Mouse (Mus musculus) lung, embryonic 14.5 days (tissue): ENCODE measurements at regions not wholly inside any gene's neighbourhood (a gene's known extent, or its start where the extent isn't known, plus 50 kb on each side); places are given as distances from the start of the nearest gene placed in this dataset.

ENCODE experiments used
- ATAC-seq: fragments of 200-750 bp; cut with Nextera tagmentation; 2 replicates; pipeline ENCODE4 v1.8.0; 2017; ENCODE audit warnings: mild to moderate bottlenecking, moderate TSS enrichment, moderate library complexity; ENCODE audit not compliant: insufficient read depth
- DNase-seq: peaks from one replicate; pipeline ENCODE4 v3.0.0-alpha.2; 2015
- H3K27ac ChIP-seq: fragments of 300-500 bp; sonication (generic); 2 replicates; pipeline ENCODE4 v1.5.1; 2014; ENCODE audit warnings: low read depth, mild to moderate bottlenecking, moderate library complexity
- H3K27me3 ChIP-seq: fragments of 300-500 bp; sonication (generic); 2 replicates; pipeline ENCODE4 v1.6.1; 2014; ENCODE audit warnings: low read length, control low read depth; ENCODE audit not compliant: insufficient read depth
- H3K36me3 ChIP-seq: fragments of 300-500 bp; sonication (generic); 2 replicates; pipeline ENCODE4 v1.6.1; 2014; ENCODE audit warnings: control low read depth; ENCODE audit not compliant: insufficient read depth
- H3K4me1 ChIP-seq: fragments of 300-500 bp; sonication (generic); 2 replicates; pipeline ENCODE4 v1.6.1; 2014; ENCODE audit warnings: antibody characterized with exemption, control low read depth; ENCODE audit not compliant: insufficient read depth
- H3K4me2 ChIP-seq: fragments of 300-500 bp; sonication (generic); 2 replicates; pipeline ENCODE4 v1.6.1; 2014; ENCODE audit warnings: mild to moderate bottlenecking
- H3K4me3 ChIP-seq: fragments of 300-500 bp; sonication (generic); 2 replicates; pipeline ENCODE4 v1.5.1; 2014; ENCODE audit warnings: low read depth, low read length
- H3K9ac ChIP-seq: fragments of 300-500 bp; sonication (generic); 2 replicates; pipeline ENCODE4 v1.6.1; 2014
- H3K9me3 ChIP-seq: fragments of 300-500 bp; sonication (generic); 2 replicates; pipeline ENCODE4 v1.6.1; 2016; ENCODE audit warnings: low read depth, low read length, control low read depth
- CTCF ChIP-seq: IDR thresholded peaks from 2 replicates; pipeline ENCODE4 v1.5.1; 2016; ENCODE audit warnings: antibody characterized with exemption, low read depth
- WGBS: fragments of 180-500 bp; shearing (Covaris S2); extraction: QIAGEN DNeasy Blood & Tissue Kit; methylation state at CpG from one replicate; pipeline ENCODE4 v1.1.7; 2014; 5-methylcytosine and 5-hydroxymethylcytosine counted together

- Histone ChIP-seq H3K36me3 (no peaks in the 10 kb centered on the region), H3K9me3 (no peaks in the 10 kb centered on the region), H3K27ac (no peak overlapping the region), H3K27me3 (no peaks in the 10 kb centered on the region), H3K4me2 (no peak overlapping the region), H3K4me3 (no peak overlapping the region), H3K4me1 (no peaks in the 10 kb centered on the region), H3K9ac (no peak overlapping the region)
- no peak for TF ChIP-seq CTCF
- WGBS = 88% methylated on average over 1 of the region's 1 CpGs
- DNase-seq (no peak), ATAC-seq (no peak)
Measured at GRCm38 (mm10) chr15:28560035-28560434, 356.5 kb downstream of the Dnah5 start.

- no peaks in the 10 kb centered on the region for H3K36me3 ChIP-seq
- no peak for ATAC-seq
- no peak overlapping the region for H3K27ac ChIP-seq
- H3K4me2 ChIP-seq = no peak overlapping the region
- no peak overlapping the region for H3K9ac ChIP-seq
- H3K4me3 ChIP-seq = no peak overlapping the region
- no peaks in the 10 kb centered on the region for H3K27me3 ChIP-seq
- no peaks in the 10 kb centered on the region for H3K9me3 ChIP-seq
- no peak for TF ChIP-seq CTCF
- DNase-seq = no peak
- H3K4me1 ChIP-seq = no peaks in the 10 kb centered on the region
Measured at GRCm38 (mm10) chr15:28595294-28595693, 391.7 kb downstream of the Dnah5 start.

GRCm38 (mm10) chr15:28595725-28596124 lies 392.2 kb downstream of the Dnah5 start:
- H3K9ac ChIP-seq = no peak overlapping the region
- no peak for ATAC-seq
- no peak for TF ChIP-seq CTCF

GRCm38 (mm10) chr15:28600132-28600531 lies 396.6 kb downstream of the Dnah5 start:
- H3K36me3 ChIP-seq = no peaks in the 10 kb centered on the region
- no peak overlapping the region for H3K27ac ChIP-seq
- no peak for DNase-seq

More at GRCm38 (mm10) chr15:28595725-28596124, 392.2 kb downstream of the Dnah5 start:
- Histone ChIP-seq H3K4me1 (no peaks in the 10 kb centered on the region), H3K36me3 (no peaks in the 10 kb centered on the region), H3K4me2 (no peak overlapping the region), H3K27ac (no peak overlapping the region), H3K9me3 (no peaks in the 10 kb centered on the region), H3K4me3 (no peak overlapping the region), H3K27me3 (no peaks in the 10 kb centered on the region)
- WGBS = 51% methylated on average over 4 of the region's 4 CpGs
- DNase-seq = no peak

GRCm38 (mm10) chr15:28615662-28616061 lies 412.1 kb downstream of the Dnah5 start:
- ATAC-seq = no peak
- no peaks in the 10 kb centered on the region for H3K36me3 ChIP-seq
- H3K9me3 ChIP-seq = no peaks in the 10 kb centered on the region
- H3K9ac ChIP-seq = no peak overlapping the region
- no peak overlapping the region for H3K4me2 ChIP-seq
- H3K27ac ChIP-seq = no peak overlapping the region
- no peak for TF ChIP-seq CTCF
- WGBS = 73% methylated on average over 3 of the region's 3 CpGs
- no peak for DNase-seq
- H3K27me3 ChIP-seq = no peaks in the 10 kb centered on the region
- H3K4me3 ChIP-seq = no peak overlapping the region
- no peaks in the 10 kb centered on the region for H3K4me1 ChIP-seq

More at GRCm38 (mm10) chr15:28600132-28600531, 396.6 kb downstream of the Dnah5 start:
- no peak for ATAC-seq
- Histone ChIP-seq H3K4me3 (no peak overlapping the region), H3K4me1 (no peaks in the 10 kb centered on the region), H3K27me3 (no peaks in the 10 kb centered on the region), H3K4me2 (no peak overlapping the region), H3K9me3 (no peaks in the 10 kb centered on the region), H3K9ac (no peak overlapping the region)
- 68% methylated on average over 5 of the region's 5 CpGs for WGBS
- no peak for TF ChIP-seq CTCF

GRCm38 (mm10) chr15:28640349-28640748 lies 436.8 kb downstream of the Dnah5 start:
- WGBS = 54% methylated on average over 3 of the region's 3 CpGs

GRCm38 (mm10) chr15:28645122-28645521 lies 441.6 kb downstream of the Dnah5 start:
- Histone ChIP-seq H3K4me2 (no peak overlapping the region), H3K9me3 (no peaks in the 10 kb centered on the region), H3K27me3 (no peaks in the 10 kb centered on the region), H3K4me1 (no peaks in the 10 kb centered on the region), H3K9ac (no peak overlapping the region), H3K36me3 (no peaks in the 10 kb centered on the region), H3K27ac (no peak overlapping the region), H3K4me3 (no peak overlapping the region)
- no peak for DNase-seq
- no peak for ATAC-seq
- no peak for TF ChIP-seq CTCF
- WGBS = 19% methylated on average over 1 of the region's 1 CpGs

More at GRCm38 (mm10) chr15:28640349-28640748, 436.8 kb downstream of the Dnah5 start:
- no peaks in the 10 kb centered on the region for H3K4me1 ChIP-seq
- no peaks in the 10 kb centered on the region for H3K27me3 ChIP-seq
- no peaks in the 10 kb centered on the region for H3K9me3 ChIP-seq
- no peak for ATAC-seq
- no peak overlapping the region for H3K4me2 ChIP-seq
- DNase-seq = no peak
- no peaks in the 10 kb centered on the region for H3K36me3 ChIP-seq
- no peak overlapping the region for H3K27ac ChIP-seq
- TF ChIP-seq CTCF = no peak
- no peak overlapping the region for H3K4me3 ChIP-seq
- H3K9ac ChIP-seq = no peak overlapping the region

- Histone ChIP-seq H3K9me3 (no peaks in the 10 kb centered on the region), H3K27ac (no peak overlapping the region), H3K27me3 (no peaks in the 10 kb centered on the region), H3K36me3 (no peaks in the 10 kb centered on the region), H3K9ac (no peak overlapping the region), H3K4me3 (no peak overlapping the region), H3K4me1 (no peaks in the 10 kb centered on the region), H3K4me2 (no peak overlapping the region)
- 51% methylated on average over 3 of the region's 3 CpGs for WGBS
- DNase-seq (no peak), ATAC-seq (no peak)
- TF ChIP-seq CTCF = no peak
Measured at GRCm38 (mm10) chr15:28653996-28654395, 450.4 kb downstream of the Dnah5 start.
